Mouse (Mus musculus) neural tube, embryonic 12.5 days (tissue): ENCODE results near the gene Mllt1. TPM values are rescaled to one million over a fixed set of nuclear protein-coding genes. Genes with fewer than 3 reads are reported as not detected.
A peak's percentile ranks its signal among the peaks of the same experiment; 100 is the strongest.

ENCODE experiments used
- ATAC-seq: fragments of 200-750 bp; cut with Nextera tagmentation; 2 replicates; pipeline ENCODE4 v1.8.0; 2017; ENCODE audit warnings: low read depth, mild to moderate bottlenecking, moderate TSS enrichment, moderate library complexity; ENCODE audit not compliant: low FRiP score
- H3K27ac ChIP-seq: fragments of 300-500 bp; sonication (generic); 2 replicates; pipeline ENCODE4 v1.5.1; 2016
- H3K27me3 ChIP-seq: fragments of 300-500 bp; sonication (generic); replicated peaks from 2 replicates; pipeline ENCODE4 v1.6.1; 2016; ENCODE audit warnings: mild to moderate bottlenecking
- H3K36me3 ChIP-seq: fragments of 300-500 bp; sonication (generic); 2 replicates; pipeline ENCODE4 v1.6.1; 2016; ENCODE audit warnings: mild to moderate bottlenecking
- H3K4me1 ChIP-seq: fragments of 300-500 bp; sonication (generic); 2 replicates; pipeline ENCODE4 v1.6.1; 2016
- H3K4me2 ChIP-seq: fragments of 300-500 bp; sonication (generic); replicated peaks from 2 replicates; pipeline ENCODE4 v1.6.1; 2016; ENCODE audit warnings: mild to moderate bottlenecking
- H3K4me3 ChIP-seq: fragments of 300-500 bp; sonication (generic); 2 replicates; pipeline ENCODE4 v1.5.1; 2016
- H3K9ac ChIP-seq: fragments of 300-500 bp; sonication (generic); 2 replicates; pipeline ENCODE4 v1.6.1; 2016; ENCODE audit warnings: mild to moderate bottlenecking
- H3K9me3 ChIP-seq: fragments of 300-500 bp; sonication (generic); 2 replicates; pipeline ENCODE4 v1.6.1; 2016; ENCODE audit warnings: mild to moderate bottlenecking
- WGBS: fragments of 180-500 bp; shearing (Covaris S2); methylation state at CpG from one replicate; pipeline ENCODE4 v1.1.7; 2016; 5-methylcytosine and 5-hydroxymethylcytosine counted together
- polyA plus RNA-seq: library from polyadenylated mRNA; unstranded; fragments of >200 nt; fragmentation: Nextera tagmentation; extraction: Ambion mirVana; gene quantifications from 2 replicates; pipeline ENCODE4 v1.2.1, GENCODE M21; 2016

Gene Mllt1
- polyA plus RNA-seq, 1 experiment from 2014 or later = 86.1 TPM

DNA sequence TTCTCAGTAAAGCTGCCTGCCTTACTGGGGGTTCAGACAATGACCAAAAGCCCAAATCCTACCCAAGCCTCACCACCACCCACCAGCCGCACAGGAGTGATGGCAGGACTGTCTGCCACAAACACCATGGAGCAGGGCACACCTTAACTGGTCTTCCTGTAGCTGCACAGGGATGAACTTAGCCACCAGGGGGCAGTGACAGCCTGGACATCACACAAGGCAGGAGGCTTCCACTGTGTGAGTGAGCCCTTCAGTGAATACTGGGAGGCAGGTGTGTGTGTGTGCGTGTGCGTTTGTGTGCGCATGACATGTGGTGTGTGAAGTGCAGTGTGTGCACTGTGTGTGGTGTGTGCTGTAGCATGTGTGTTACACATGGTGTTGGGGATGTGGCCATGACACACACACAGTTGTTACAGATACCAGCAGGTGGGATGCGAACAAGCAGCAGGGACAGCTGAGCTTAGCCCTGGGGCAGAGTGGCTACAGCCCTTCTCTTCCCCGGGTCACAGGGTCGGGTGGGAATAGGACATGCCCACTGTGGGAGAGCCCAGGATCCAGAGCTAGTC, 37.5 kb downstream of the Mllt1 start:
- H3K9ac ChIP-seq = no peak overlapping the region
- ATAC-seq = peak; percentile 58
- no peak overlapping the region for H3K27ac ChIP-seq
- peaks cover 23% of the 10 kb centered on the region for H3K4me1 ChIP-seq
- no peak overlapping the region for H3K4me3 ChIP-seq
- no peaks in the 10 kb centered on the region for H3K9me3 ChIP-seq
- H3K27me3 ChIP-seq = no peaks in the 10 kb centered on the region
- no peak overlapping the region for H3K4me2 ChIP-seq
- WGBS = 91% methylated on average over 7 of the region's 7 CpGs
- H3K36me3 ChIP-seq = peaks cover 94% of the 10 kb centered on the region

DNA sequence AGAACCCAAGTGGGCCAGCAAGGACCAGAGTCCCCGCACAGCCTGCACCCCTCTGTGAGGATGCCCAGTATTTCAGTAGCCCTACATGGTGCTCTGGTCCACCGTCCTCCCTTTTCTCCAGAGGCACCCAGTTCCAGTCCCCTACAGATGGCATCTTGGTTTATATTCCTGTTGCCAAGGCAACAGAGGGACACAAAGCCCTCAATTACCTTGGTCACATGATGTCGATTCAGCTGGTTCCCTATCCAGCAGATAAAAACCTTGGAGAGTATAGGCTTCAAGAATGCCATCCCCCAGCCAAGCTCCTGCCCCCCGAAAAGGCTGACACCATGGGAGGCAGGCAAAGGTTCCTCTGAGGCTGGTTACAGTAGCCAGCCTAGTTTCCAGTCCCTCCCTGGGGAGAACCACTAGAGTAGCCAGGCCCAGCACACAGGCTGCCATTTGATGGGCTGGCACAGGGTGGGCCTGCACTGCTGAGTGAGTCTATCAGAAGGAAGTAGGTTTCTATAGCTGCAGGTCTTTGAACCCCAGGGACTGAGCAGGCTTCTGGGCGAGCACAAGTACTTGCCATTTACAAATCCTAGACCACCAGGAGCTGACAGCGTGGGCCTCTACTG, 38.6 kb downstream of the Mllt1 start:
- Histone ChIP-seq H3K36me3 (peaks cover 94% of the 10 kb centered on the region), H3K9ac (no peak overlapping the region; the same call in 1 of the 2 replicates), H3K27ac (no peak overlapping the region), H3K4me3 (no peak overlapping the region), H3K4me1 (peaks cover 23% of the 10 kb centered on the region), H3K9me3 (no peaks in the 10 kb centered on the region), H3K27me3 (no peaks in the 10 kb centered on the region), H3K4me2 (no peak overlapping the region)
- ATAC-seq = peak; percentile 66
- 59% methylated on average over 6 of the region's 6 CpGs for WGBS

DNA sequence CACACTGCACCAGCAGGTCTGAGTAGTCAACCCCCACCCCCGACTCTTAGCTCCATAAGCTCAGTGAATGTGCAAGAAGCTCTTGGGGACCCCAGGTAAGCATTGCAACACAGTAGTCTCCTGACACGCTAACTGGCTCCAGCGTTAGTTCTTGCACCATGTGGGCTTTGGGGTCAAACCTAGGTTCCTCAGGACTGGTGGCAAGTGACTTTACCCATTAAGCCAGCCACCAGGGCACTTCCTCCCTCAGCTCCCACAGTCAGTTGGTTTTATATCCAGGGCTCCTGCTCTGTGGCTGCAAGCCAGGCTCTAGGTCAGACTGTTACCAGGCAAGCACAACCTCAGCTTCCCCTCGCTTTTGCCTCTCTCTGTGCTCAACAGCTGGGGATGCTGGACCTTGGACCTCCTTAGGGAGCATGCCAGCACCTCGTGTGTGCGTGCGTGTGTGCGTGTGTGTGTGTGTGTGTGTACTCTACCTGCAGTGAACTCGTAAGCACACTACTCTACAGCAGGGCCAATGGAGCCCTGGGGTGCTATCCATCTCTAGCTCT, 39.8 kb downstream of the Mllt1 start:
- WGBS = 90% methylated on average over 9 of the region's 9 CpGs
- Histone ChIP-seq H3K4me1 (peaks cover 23% of the 10 kb centered on the region), H3K9ac (no peak overlapping the region), H3K9me3 (no peaks in the 10 kb centered on the region), H3K36me3 (peaks cover 92% of the 10 kb centered on the region), H3K27ac (no peak overlapping the region), H3K4me3 (no peak overlapping the region), H3K4me2 (no peak overlapping the region), H3K27me3 (no peaks in the 10 kb centered on the region)
- no peak for ATAC-seq

DNA sequence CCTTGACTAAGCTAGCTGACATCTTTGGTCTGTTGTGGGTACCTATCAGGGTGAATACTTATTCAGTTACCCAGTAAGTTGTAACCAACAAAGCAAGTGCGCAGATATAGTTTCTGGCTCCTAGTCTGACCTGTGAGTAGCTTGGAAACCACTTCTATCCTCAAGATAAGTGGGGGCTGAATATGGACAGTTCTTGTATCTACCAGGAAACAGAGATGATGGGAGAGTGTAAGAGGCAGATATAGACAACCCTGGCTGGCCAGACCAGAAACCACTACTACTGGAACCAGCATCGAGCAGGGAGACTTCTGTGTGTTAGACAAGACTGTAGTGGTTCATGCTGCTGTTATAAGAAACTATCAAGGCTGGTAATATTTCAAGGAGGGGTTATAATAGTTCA, 45.2 kb downstream of the Mllt1 start:
- Histone ChIP-seq H3K9me3 (no peaks in the 10 kb centered on the region), H3K27me3 (no peaks in the 10 kb centered on the region), H3K9ac (no peak overlapping the region), H3K4me3 (no peak overlapping the region), H3K4me1 (no peaks in the 10 kb centered on the region), H3K27ac (no peak overlapping the region), H3K4me2 (no peak overlapping the region), H3K36me3 (peaks cover 70% of the 10 kb centered on the region)
- no peak for ATAC-seq
- WGBS = 97% methylated on average over 2 of the region's 2 CpGs

DNA sequence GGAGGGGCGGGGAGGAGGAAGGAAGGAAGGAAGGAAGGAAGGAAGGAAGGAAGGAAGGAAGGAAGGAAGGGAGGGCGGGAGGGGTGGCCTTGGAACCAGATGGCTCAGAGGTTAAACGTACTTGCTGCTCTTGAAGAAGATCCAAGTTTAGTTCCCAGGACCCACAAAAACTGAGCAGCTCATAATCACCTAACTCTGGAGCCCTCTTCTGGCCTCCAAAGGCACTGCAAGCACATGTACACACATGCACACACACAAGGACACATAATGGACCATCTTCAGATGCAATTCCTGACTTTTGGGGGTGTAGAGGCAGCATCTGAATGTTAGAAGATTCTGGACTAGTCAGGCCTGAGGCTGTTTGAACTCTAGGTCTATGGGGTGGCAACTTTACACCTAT, 47.2 kb downstream of the Mllt1 start:
- Histone ChIP-seq H3K27ac (no peak overlapping the region), H3K9ac (no peak overlapping the region), H3K4me3 (no peak overlapping the region), H3K27me3 (no peaks in the 10 kb centered on the region), H3K9me3 (no peaks in the 10 kb centered on the region), H3K36me3 (peaks cover 50% of the 10 kb centered on the region), H3K4me1 (no peaks in the 10 kb centered on the region), H3K4me2 (no peak overlapping the region)
- ATAC-seq = no peak
- 90% methylated on average over 2 of the region's 3 CpGs for WGBS

DNA sequence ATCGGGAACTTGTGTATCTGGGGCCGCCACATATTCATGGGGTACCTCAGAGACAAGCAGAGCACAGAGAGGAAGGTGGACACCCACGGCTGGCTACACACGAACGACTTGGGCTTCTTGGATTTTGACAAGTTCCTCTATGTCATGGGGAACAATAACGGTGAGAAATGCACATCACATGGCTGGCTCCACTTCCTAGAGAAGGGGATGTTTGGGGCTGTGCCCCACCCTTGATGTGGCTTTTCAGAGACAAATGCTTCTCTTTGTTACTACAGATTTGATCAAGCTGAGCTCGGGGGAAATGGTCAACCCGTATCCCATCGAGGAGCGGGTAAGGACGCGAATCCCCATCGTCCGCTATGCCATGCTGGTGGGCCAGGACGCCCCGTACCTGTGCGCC, 50.4 kb downstream of the Mllt1 start:
- H3K27ac ChIP-seq = no peak overlapping the region
- H3K4me3 ChIP-seq = no peak overlapping the region
- H3K27me3 ChIP-seq = no peaks in the 10 kb centered on the region
- 92% methylated on average over 17 of the region's 17 CpGs for WGBS
- H3K4me1 ChIP-seq = no peaks in the 10 kb centered on the region
- H3K36me3 ChIP-seq = peaks cover 20% of the 10 kb centered on the region
- no peak for ATAC-seq
- H3K9me3 ChIP-seq = no peaks in the 10 kb centered on the region
- no peak overlapping the region for H3K4me2 ChIP-seq
- H3K9ac ChIP-seq = no peak overlapping the region

DNA sequence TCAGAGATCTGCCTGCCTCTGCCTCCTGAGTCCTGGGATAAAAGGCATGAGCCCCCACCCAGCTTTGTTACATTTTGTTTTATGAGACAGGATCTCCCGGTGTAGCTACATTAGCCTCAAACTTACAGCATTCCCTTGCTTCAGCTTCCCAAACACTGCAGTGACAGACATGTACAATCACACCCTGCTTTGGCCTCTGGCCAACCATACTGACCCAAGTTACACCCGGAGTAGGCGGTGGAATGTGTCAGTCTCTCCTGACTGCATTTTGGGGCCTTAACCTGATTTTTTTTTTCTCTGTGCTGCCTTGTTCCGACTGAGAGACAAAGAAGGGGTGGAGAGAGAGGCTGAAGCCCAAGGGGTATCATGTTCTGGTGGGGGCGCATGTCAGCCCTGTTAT, 50.9 kb downstream of the Mllt1 start:
- no peak for ATAC-seq
- Histone ChIP-seq H3K36me3 (peaks cover 15% of the 10 kb centered on the region), H3K27me3 (no peaks in the 10 kb centered on the region), H3K9ac (no peak overlapping the region), H3K4me3 (no peak overlapping the region), H3K9me3 (no peaks in the 10 kb centered on the region), H3K27ac (no peak overlapping the region), H3K4me1 (no peaks in the 10 kb centered on the region), H3K4me2 (no peak overlapping the region)
- WGBS = 82% methylated on average over 5 of the region's 5 CpGs

DNA sequence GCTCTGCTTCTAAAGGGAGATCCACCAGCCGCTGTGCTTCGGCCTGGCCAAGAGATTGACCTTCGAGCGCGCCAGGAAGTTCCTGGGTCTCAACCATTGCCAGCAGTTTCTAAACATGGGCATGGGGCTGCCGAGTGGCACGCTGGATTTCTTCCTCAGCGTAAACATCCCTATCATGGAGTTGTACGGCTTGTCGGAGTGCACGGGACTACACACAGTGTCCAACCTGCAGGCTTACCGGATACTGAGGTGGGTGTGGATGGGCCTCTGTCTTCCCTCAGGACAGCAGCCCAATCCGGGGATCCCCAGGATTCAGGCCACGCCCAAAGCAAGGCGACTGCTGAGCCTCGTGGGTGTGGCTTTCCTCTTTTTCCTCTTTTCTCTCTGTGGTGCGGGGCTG, 51.6 kb downstream of the Mllt1 start:
- no peaks in the 10 kb centered on the region for H3K4me1 ChIP-seq
- H3K36me3 ChIP-seq = peaks cover 8% of the 10 kb centered on the region
- H3K27ac ChIP-seq = no peak overlapping the region
- no peak for ATAC-seq
- H3K9ac ChIP-seq = no peak overlapping the region
- 48% methylated on average over 17 of the region's 17 CpGs for WGBS
- H3K4me3 ChIP-seq = no peak overlapping the region
- no peaks in the 10 kb centered on the region for H3K9me3 ChIP-seq
- peak overlapping the region; percentile 20; the same call in 1 of the 2 replicates for H3K4me2 ChIP-seq
- no peaks in the 10 kb centered on the region for H3K27me3 ChIP-seq

DNA sequence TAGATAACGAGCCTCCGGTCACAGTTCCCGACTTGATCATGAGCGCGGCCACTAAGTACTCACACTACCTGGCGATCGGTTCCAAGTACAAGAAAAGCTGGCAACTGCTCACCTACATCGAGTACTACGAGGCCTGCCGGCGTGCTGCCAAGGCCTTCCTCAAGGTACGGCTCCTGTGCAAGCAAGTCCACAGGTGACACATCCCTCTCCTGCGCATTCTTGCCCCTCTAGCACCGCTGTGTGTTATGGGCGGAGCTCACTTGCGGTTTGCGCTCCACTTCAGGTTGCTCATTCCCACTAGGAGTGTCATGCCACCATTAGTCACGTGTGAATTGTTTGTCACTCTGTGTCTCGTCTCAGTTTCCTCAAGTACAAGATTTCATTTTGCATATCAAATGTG, 57.8 kb downstream of the Mllt1 start:
- no peak for ATAC-seq
- H3K9ac ChIP-seq = no peak overlapping the region
- H3K4me3 ChIP-seq = no peak overlapping the region
- H3K36me3 ChIP-seq = no peaks in the 10 kb centered on the region
- no peaks in the 10 kb centered on the region for H3K4me1 ChIP-seq
- WGBS = 93% methylated on average over 19 of the region's 19 CpGs
- no peak overlapping the region for H3K27ac ChIP-seq
- H3K9me3 ChIP-seq = no peaks in the 10 kb centered on the region
- H3K27me3 ChIP-seq = no peaks in the 10 kb centered on the region
- no peak overlapping the region for H3K4me2 ChIP-seq

DNA sequence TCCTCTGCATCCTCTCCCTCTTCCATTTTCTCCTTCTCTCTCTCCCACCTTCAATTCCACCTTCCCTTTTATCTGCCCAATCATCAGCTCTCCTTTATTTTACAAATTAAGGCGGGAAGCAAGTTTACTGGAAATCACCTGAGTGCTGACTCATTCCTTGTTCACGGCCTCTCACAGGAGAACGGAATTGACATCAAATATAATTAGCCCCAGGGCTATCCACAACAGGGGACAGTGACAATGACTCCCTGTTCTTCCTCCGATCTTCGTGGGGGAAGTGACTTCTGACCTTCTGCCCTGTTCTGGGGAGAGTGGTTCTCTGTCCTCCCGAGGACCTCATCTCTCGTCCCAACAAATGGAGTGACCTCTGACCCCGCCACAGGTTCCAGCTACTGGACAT, 58.2 kb downstream of the Mllt1 start:
- ATAC-seq = no peak
- Histone ChIP-seq H3K27ac (no peak overlapping the region), H3K4me3 (no peak overlapping the region), H3K36me3 (no peaks in the 10 kb centered on the region), H3K27me3 (no peaks in the 10 kb centered on the region), H3K9me3 (no peaks in the 10 kb centered on the region), H3K4me1 (no peaks in the 10 kb centered on the region), H3K4me2 (no peak overlapping the region), H3K9ac (no peak overlapping the region)
- 67% methylated on average over 8 of the region's 8 CpGs for WGBS

DNA sequence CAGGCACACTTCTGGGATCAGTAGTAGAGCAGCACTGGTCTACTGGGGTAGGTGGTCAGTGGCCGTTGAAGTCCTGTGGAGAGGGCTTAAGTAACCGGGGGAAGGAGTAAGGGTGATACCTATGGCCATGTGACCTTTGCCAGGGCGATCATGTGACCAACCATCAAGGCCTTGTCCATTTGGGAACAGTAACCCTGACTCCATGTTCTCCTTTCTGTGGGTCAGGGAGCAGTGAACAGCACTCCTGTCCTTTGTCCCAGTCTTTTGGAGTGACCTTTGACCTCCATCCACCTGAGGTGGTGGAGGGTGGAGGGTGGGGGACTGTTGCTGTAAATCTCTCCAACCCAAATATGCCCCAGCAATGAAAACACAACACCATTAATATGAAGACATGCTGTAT, 58.8 kb downstream of the Mllt1 start:
- Histone ChIP-seq H3K4me2 (no peak overlapping the region), H3K27ac (no peak overlapping the region), H3K9ac (no peak overlapping the region), H3K36me3 (no peaks in the 10 kb centered on the region), H3K9me3 (no peaks in the 10 kb centered on the region), H3K4me1 (no peaks in the 10 kb centered on the region), H3K4me3 (no peak overlapping the region), H3K27me3 (no peaks in the 10 kb centered on the region)
- 91% methylated on average over 3 of the region's 3 CpGs for WGBS
- ATAC-seq = no peak

DNA sequence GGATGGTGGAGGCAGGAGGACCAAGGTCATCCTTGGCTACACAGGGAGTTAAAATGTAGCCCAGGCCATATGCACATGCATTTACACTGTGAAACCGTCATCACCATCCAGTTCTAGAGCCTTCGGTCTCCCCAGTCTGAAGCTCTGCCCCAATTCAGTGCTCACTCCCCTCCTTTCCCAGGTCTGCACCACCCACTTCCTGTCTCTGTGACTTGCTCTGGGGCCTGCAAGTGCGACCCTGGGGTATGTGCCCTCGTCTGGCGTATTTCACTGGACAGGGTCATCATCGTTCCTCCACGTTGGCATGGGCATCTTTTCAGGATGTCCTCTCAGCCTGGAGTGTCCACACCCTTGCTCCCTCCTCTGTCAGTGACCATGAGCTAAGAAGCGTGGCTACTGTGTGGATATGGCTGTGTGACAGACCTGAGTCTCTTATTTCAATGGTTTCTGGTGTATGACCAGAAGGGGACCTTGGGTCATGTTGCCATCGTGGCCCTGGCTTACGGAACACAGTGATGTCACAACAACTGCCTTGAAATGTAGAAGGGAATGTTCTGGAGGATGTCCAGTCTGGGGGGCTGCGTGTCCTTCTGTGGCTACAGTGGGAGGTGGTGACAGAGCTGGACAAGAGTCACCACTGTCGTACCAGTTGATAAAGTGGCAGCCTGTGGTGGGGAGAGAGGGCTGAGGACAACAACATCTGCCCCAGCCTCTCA, 60.1 kb downstream of the Mllt1 start, which contains the start of gene 1700061G19Rik:
Gene 1700061G19Rik, plus strand, starts transcription at position 542 of the 716 bp plus-strand sequence.
- H3K27ac ChIP-seq = no peak within 1 kb of the TSS
- ATAC-seq = no peak
- 88% methylated on average over 12 of the region's 12 CpGs for whole genome bisulfite sequencing

More for the DNA sequence above, 60.1 kb downstream of the Mllt1 start, which contains the start of gene 1700061G19Rik:
- no peaks in the 10 kb centered on the region for H3K9me3 ChIP-seq
- H3K4me3 ChIP-seq = no peak within 1 kb of the TSS
- no peak within 1 kb of the TSS for H3K9ac ChIP-seq
- H3K36me3 ChIP-seq = no peaks in the 10 kb centered on the region
- no peaks in the 10 kb centered on the region for H3K4me1 ChIP-seq
- no peak within 1 kb of the TSS for H3K4me2 ChIP-seq
- H3K27me3 ChIP-seq = no peaks in the 10 kb centered on the region
